Mouse (Mus musculus): ENCODE results near the gene Kcp. TPM values are rescaled to one million over a fixed set of nuclear protein-coding genes. Genes with fewer than 3 reads are reported as not detected.
A peak's percentile ranks its signal among the peaks of the same experiment; 100 is the strongest.

The Kcp gene
- polyA plus RNA-seq, 1 experiment from 2014 or later = 9.2 TPM

DNA sequence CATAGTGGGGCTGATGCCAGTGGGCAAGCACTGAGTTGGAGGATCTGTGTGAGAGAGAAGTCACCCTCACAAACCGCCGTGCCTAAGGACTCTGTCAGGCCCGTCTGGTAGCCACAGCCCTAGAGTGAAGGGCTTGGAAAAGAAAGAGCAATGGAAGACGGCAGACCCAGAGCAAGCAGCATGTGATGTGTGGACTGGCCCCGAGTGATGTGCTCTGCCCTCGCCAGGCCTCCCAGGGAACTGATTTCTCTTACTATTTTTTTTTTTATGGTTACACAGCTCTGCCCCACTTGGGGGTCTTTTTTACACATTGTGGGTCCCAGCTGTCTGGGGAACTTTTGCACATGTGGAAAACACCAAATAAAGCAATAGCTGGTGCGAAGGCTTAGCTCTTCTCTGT, 46.2 kb downstream of the Kcp start:
- WGBS = 56% methylated on average over 7 of the region's 7 CpGs
- H3K27me3 ChIP-seq (ENCODE audit: control insufficient read depth, insufficient read depth, low read length) = no peaks in the 10 kb centered on the region
- H3K4me2 ChIP-seq (ENCODE audit: low read depth, low read length) = no peak overlapping the region
- H3K4me1 ChIP-seq (ENCODE audit: control insufficient read depth, insufficient read depth, low read length) = no peaks in the 10 kb centered on the region
- H3K9me3 ChIP-seq (replicated peaks; ENCODE audit: control insufficient read depth, low read length) = no peaks in the 10 kb centered on the region
- H3K27ac ChIP-seq (ENCODE audit: low read length) = no peak overlapping the region
- peaks cover 41% of the 10 kb centered on the region for H3K36me3 ChIP-seq (ENCODE audit: control insufficient read depth, insufficient read depth)
- no peak overlapping the region for H3K9ac ChIP-seq (ENCODE audit: low read length)
- no peak for ATAC-seq (replicated peaks; ENCODE audit: extremely low read depth, insufficient read depth, low FRiP score)
- no peak overlapping the region for H3K4me3 ChIP-seq (ENCODE audit: low read length)

DNA sequence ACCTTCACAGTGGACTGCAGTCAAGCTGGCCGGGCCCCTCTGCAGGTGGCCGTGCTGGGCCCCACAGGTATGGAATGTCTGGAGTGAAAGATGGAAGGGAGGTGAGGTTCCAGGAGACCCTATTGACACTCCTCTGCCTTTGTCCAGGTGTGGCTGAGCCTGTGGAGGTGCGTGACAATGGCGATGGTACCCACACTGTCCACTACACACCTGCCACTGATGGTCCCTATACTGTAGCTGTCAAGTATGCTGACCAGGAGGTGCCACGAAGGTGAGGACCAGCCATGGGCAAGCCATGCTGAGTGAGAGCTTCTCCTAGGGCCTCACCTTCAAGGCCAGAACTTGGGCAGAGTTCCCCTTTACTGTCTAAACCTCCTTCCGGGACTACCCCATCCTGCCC, 57.1 kb downstream of the Kcp start:
- WGBS = 92% methylated on average over 6 of the region's 6 CpGs
- H3K36me3 ChIP-seq (ENCODE audit: control insufficient read depth, insufficient read depth) = peaks cover 84% of the 10 kb centered on the region
- H3K9me3 ChIP-seq (replicated peaks; ENCODE audit: control insufficient read depth, low read length) = no peaks in the 10 kb centered on the region

DNA sequence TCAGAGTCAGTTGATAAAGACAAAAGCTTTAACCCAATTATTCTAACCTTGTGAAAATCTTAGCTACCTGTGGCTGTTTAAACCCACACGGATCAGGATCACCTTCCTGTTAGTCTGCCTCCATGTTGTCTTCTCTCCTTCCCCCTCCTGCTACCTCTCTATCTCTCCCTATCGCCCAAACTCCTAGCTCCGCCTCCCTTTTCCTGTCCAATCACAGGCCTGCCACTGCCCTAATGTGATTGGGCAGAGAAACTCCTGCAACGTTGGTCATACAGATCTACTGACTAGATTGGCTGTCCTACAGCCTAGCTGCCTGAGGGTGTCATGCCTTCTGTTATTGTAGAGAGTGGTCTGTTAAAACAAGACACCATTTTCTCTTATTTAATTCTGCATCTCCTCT, 57.9 kb downstream of the Kcp start:
- 27% methylated on average over 4 of the region's 4 CpGs for WGBS

More for the DNA sequence above, 57.1 kb downstream of the Kcp start:
- no peak overlapping the region for H3K4me3 ChIP-seq (ENCODE audit: low read length)
- no peaks in the 10 kb centered on the region for H3K4me1 ChIP-seq (ENCODE audit: control insufficient read depth, insufficient read depth, low read length)
- no peak overlapping the region for H3K27ac ChIP-seq (ENCODE audit: low read length)
- no peak for ATAC-seq (replicated peaks; ENCODE audit: extremely low read depth, insufficient read depth, low FRiP score)
- no peak overlapping the region for H3K9ac ChIP-seq (ENCODE audit: low read length)
- no peak overlapping the region for H3K4me2 ChIP-seq (ENCODE audit: low read depth, low read length)
- H3K27me3 ChIP-seq (ENCODE audit: control insufficient read depth, insufficient read depth, low read length) = no peaks in the 10 kb centered on the region

DNA sequence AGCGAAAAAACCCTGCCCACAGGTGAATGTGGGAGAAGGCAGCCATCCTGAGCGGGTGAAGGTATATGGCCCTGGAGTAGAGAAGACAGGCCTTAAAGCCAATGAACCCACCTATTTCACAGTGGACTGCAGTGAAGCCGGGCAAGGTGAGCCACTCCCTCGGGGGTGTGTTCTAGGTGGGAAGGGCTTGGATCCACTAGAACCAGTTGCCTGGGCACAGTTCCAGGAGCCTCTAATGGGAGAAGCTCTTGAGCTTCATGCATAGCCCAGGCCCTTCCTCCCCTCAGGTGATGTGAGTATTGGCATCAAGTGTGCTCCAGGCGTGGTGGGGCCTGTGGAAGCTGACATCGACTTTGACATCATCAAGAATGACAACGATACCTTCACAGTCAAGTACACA, 62.4 kb downstream of the Kcp start:
- H3K4me2 ChIP-seq (ENCODE audit: low read depth, low read length) = no peak overlapping the region
- H3K9me3 ChIP-seq (replicated peaks; ENCODE audit: control insufficient read depth, low read length) = no peaks in the 10 kb centered on the region
- H3K4me1 ChIP-seq (ENCODE audit: control insufficient read depth, insufficient read depth, low read length) = no peaks in the 10 kb centered on the region
- no peak overlapping the region for H3K4me3 ChIP-seq (ENCODE audit: low read length)
- H3K9ac ChIP-seq (ENCODE audit: low read length) = no peak overlapping the region
- no peak for ATAC-seq (replicated peaks; ENCODE audit: extremely low read depth, insufficient read depth, low FRiP score)
- no peak overlapping the region for H3K27ac ChIP-seq (ENCODE audit: low read length)
- 79% methylated on average over 7 of the region's 7 CpGs for WGBS
- peaks cover 88% of the 10 kb centered on the region for H3K36me3 ChIP-seq (ENCODE audit: control insufficient read depth, insufficient read depth)
- H3K27me3 ChIP-seq (ENCODE audit: control insufficient read depth, insufficient read depth, low read length) = no peaks in the 10 kb centered on the region

More for the DNA sequence above, 57.9 kb downstream of the Kcp start:
- peaks cover 84% of the 10 kb centered on the region for H3K36me3 ChIP-seq (ENCODE audit: control insufficient read depth, insufficient read depth)
- no peaks in the 10 kb centered on the region for H3K27me3 ChIP-seq (ENCODE audit: control insufficient read depth, insufficient read depth, low read length)
- no peaks in the 10 kb centered on the region for H3K4me1 ChIP-seq (ENCODE audit: control insufficient read depth, insufficient read depth, low read length)
- H3K4me3 ChIP-seq (ENCODE audit: low read length) = no peak overlapping the region
- H3K9ac ChIP-seq (ENCODE audit: low read length) = no peak overlapping the region
- no peak for ATAC-seq (replicated peaks; ENCODE audit: extremely low read depth, insufficient read depth, low FRiP score)
- no peaks in the 10 kb centered on the region for H3K9me3 ChIP-seq (replicated peaks; ENCODE audit: control insufficient read depth, low read length)
- H3K27ac ChIP-seq (ENCODE audit: low read length) = no peak overlapping the region
- H3K4me2 ChIP-seq (ENCODE audit: low read depth, low read length) = no peak overlapping the region

DNA sequence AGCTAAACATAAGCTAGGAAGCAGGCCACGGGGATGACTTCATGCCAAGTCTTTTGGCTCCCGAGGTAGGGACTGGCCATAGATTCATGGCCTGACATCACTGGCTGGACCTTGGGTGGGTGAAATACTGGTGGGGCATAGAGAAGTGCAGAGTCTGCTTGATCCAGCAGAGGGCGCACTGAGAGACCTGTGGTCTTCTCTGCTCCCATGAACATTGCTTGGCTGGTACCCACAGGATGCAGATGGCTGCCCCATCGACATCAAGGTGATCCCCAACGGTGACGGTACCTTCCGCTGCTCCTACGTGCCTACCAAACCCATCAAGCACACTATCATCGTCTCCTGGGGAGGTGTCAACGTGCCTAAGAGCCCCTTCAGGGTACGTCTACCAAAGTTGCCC, 63.0 kb downstream of the Kcp start:
- no peak overlapping the region for H3K4me3 ChIP-seq (ENCODE audit: low read length)
- H3K4me2 ChIP-seq (ENCODE audit: low read depth, low read length) = no peak overlapping the region
- no peak; the same call in 1 of the 2 replicates for ATAC-seq (replicated peaks; ENCODE audit: extremely low read depth, insufficient read depth, low FRiP score)
- H3K27ac ChIP-seq (ENCODE audit: low read length) = no peak overlapping the region
- H3K36me3 ChIP-seq (ENCODE audit: control insufficient read depth, insufficient read depth) = peaks cover 88% of the 10 kb centered on the region
- no peaks in the 10 kb centered on the region for H3K9me3 ChIP-seq (replicated peaks; ENCODE audit: control insufficient read depth, low read length)
- H3K27me3 ChIP-seq (ENCODE audit: control insufficient read depth, insufficient read depth, low read length) = no peaks in the 10 kb centered on the region
- no peaks in the 10 kb centered on the region for H3K4me1 ChIP-seq (ENCODE audit: control insufficient read depth, insufficient read depth, low read length)
- WGBS = 70% methylated on average over 11 of the region's 11 CpGs
- no peak overlapping the region for H3K9ac ChIP-seq (ENCODE audit: low read length)

DNA sequence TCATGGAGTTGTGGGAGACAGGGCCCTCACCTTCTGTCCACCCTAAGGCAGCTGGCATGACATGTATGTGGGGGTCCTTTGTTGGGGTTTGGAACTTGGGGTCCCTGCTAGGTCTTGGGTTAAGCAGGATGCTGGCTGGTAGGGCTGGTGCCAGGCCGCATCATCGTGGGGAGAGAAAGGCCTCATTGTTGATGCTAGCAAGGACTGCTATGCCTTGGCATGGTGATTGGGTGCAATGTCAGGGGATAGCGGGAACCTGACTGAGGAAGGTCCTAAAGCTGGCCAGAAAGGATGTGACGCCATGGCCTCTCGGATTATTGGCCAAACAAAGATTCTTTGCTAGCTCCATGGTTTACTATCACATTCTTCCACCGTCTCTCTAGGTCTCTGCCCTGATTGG, 68.0 kb downstream of the Kcp start:
- H3K36me3 ChIP-seq (ENCODE audit: control insufficient read depth, insufficient read depth) = peaks cover 67% of the 10 kb centered on the region
- H3K4me3 ChIP-seq (ENCODE audit: low read length) = no peak overlapping the region
- H3K27me3 ChIP-seq (ENCODE audit: control insufficient read depth, insufficient read depth, low read length) = no peaks in the 10 kb centered on the region
- H3K27ac ChIP-seq (ENCODE audit: low read length) = no peak overlapping the region
- H3K4me1 ChIP-seq (ENCODE audit: control insufficient read depth, insufficient read depth, low read length) = peaks cover 17% of the 10 kb centered on the region
- H3K9me3 ChIP-seq (replicated peaks; ENCODE audit: control insufficient read depth, low read length) = no peaks in the 10 kb centered on the region
- ATAC-seq (replicated peaks; ENCODE audit: extremely low read depth, insufficient read depth, low FRiP score) = no peak
- H3K9ac ChIP-seq (ENCODE audit: low read length) = no peak overlapping the region
- WGBS = 80% methylated on average over 6 of the region's 6 CpGs
- no peak overlapping the region for H3K4me2 ChIP-seq (ENCODE audit: low read depth, low read length)

DNA sequence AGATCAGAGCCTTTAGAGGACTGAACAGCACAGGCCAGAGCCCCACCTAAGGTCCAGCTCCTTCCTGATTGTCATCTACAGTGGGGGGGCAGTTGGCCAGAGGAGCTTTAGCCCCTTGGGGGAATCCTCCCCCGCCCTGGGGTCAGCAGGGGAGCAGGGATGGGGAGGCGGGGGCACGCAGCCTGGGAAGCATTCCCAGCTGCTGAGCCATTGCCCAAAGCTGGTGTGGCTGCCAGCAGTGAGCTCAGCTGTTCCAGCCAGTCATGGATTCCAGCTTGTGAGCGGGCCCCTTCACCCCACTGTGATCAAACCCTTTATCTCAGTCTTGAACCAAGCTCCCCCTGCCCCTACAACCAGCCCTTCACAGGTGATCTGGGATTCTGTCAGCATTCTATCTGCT, 68.5 kb downstream of the Kcp start:
- no peak for ATAC-seq (replicated peaks; ENCODE audit: extremely low read depth, insufficient read depth, low FRiP score)
- Histone ChIP-seq H3K27ac (ENCODE audit: low read length) (no peak overlapping the region), H3K9me3 (replicated peaks; ENCODE audit: control insufficient read depth, low read length) (no peaks in the 10 kb centered on the region), H3K36me3 (ENCODE audit: control insufficient read depth, insufficient read depth) (peaks cover 66% of the 10 kb centered on the region), H3K4me2 (ENCODE audit: low read depth, low read length) (no peak overlapping the region), H3K27me3 (ENCODE audit: control insufficient read depth, insufficient read depth, low read length) (no peaks in the 10 kb centered on the region), H3K9ac (ENCODE audit: low read length) (no peak overlapping the region), H3K4me1 (ENCODE audit: control insufficient read depth, insufficient read depth, low read length) (peaks cover 17% of the 10 kb centered on the region), H3K4me3 (ENCODE audit: low read length) (no peak overlapping the region)
- 62% methylated on average over 4 of the region's 4 CpGs for WGBS

DNA sequence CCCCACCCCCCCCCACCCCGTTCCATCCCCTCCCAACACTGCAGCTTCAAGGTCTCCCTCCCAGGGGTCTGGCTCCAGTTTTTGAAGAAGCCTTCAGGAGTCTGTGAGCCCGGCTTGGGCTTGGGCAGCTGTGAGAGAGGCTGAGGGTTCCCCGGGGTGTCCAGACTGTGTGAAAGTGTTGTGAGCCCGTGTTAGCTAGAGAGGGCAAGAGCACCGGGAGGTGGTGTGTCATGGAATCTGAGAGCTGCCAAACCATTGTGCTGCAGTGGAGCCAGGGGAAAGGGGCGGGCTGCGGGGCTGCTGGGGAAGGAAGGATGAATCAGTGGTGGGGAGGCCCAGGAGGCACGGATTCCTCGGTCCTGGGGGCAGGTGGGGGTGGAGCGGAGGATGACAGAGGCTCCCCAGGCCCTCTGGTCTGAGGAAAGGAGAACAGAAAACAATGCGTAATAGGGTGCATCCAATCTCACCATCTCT, 71.3 kb downstream of the Kcp start:
- peaks cover 38% of the 10 kb centered on the region for H3K36me3 ChIP-seq (ENCODE audit: control insufficient read depth, insufficient read depth)
- 7% methylated on average over 11 of the region's 11 CpGs for WGBS
- H3K9ac ChIP-seq (ENCODE audit: low read length) = peak overlapping the region; percentile 89
- H3K27ac ChIP-seq (ENCODE audit: low read length) = peak overlapping the region; percentile 97
- no peaks in the 10 kb centered on the region for H3K27me3 ChIP-seq (ENCODE audit: control insufficient read depth, insufficient read depth, low read length)
- peak overlapping the region; percentile 78 for H3K4me2 ChIP-seq (ENCODE audit: low read depth, low read length)
- no peaks in the 10 kb centered on the region for H3K9me3 ChIP-seq (replicated peaks; ENCODE audit: control insufficient read depth, low read length)
- peaks cover 29% of the 10 kb centered on the region for H3K4me1 ChIP-seq (ENCODE audit: control insufficient read depth, insufficient read depth, low read length)
- H3K4me3 ChIP-seq (ENCODE audit: low read length) = peak overlapping the region; percentile 73
- ATAC-seq (replicated peaks; ENCODE audit: extremely low read depth, insufficient read depth, low FRiP score) = peak; percentile 15; the same call in 1 of the 2 replicates

DNA sequence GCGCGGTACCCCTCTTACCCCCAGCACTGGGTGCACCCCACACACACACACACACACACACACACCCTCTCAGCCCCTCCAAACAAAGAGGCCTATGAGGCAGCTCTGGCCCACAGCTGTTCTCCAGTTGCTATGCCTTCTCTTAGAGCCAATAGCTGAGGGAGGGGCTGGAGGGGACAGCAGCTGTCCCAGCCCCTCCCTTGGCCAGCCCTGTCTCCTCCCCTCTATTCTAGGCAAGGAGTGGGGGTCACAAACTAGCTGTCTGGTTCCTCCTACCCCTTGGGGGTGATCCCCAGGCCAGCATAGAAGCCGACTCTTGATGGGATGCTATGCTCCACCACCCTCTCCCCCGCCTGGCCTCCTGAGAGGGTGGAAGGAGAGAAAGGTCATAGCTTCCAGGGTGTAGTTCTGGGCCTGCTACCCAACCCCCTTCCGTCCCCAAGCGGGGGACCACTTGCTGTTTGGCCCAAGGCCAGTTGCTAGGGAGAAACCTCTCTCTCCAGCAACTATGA, 71.8 kb downstream of the Kcp start:
- 5% methylated on average over 6 of the region's 6 CpGs for WGBS
- H3K4me3 ChIP-seq (ENCODE audit: low read length) = peak overlapping the region; percentile 73
- H3K4me1 ChIP-seq (ENCODE audit: control insufficient read depth, insufficient read depth, low read length) = peaks cover 32% of the 10 kb centered on the region
- no peaks in the 10 kb centered on the region for H3K27me3 ChIP-seq (ENCODE audit: control insufficient read depth, insufficient read depth, low read length)
- no peak; the same call in 1 of the 2 replicates for ATAC-seq (replicated peaks; ENCODE audit: extremely low read depth, insufficient read depth, low FRiP score)
- peak overlapping the region; percentile 97 for H3K27ac ChIP-seq (ENCODE audit: low read length)
- H3K4me2 ChIP-seq (ENCODE audit: low read depth, low read length) = peak overlapping the region; percentile 78
- H3K9me3 ChIP-seq (replicated peaks; ENCODE audit: control insufficient read depth, low read length) = no peaks in the 10 kb centered on the region
- H3K9ac ChIP-seq (ENCODE audit: low read length) = peak overlapping the region; percentile 89
- peaks cover 35% of the 10 kb centered on the region for H3K36me3 ChIP-seq (ENCODE audit: control insufficient read depth, insufficient read depth)

All from heart, embryonic 16.5 days (tissue).